Mouse (Mus musculus): ENCODE measurements around the gene Det1. TPM values are rescaled to one million over a fixed set of nuclear protein-coding genes. Genes with fewer than 3 reads are reported as not detected.

Det1 gene
- polyA plus RNA-seq, 1 experiment from 2014 or later, result 12.9 TPM

- peak; percentile 39; the same call in 1 of the 2 replicates for ATAC-seq (ENCODE audit: low read depth)
- Histone ChIP-seq H3K36me3 (ENCODE audit: control insufficient read depth, insufficient read depth, low read length) (no peaks in the 10 kb centered on the region), H3K9ac (replicated peaks; ENCODE audit: low read depth, low read length) (peak overlapping the region; percentile 70; the same call in 1 of the 2 replicates), H3K4me3 (ENCODE audit: low read depth, low read length) (peak overlapping the region; percentile 58), H3K4me1 (ENCODE audit: control insufficient read depth, insufficient read depth, low read length) (peaks cover 47% of the 10 kb centered on the region), H3K27ac (ENCODE audit: low read depth, low read length) (peak overlapping the region; percentile 76), H3K27me3 (ENCODE audit: control insufficient read depth, insufficient read depth, low read length) (peaks cover 3% of the 10 kb centered on the region; the same call in 1 of the 2 replicates), H3K9me3 (ENCODE audit: control insufficient read depth, low read length) (no peaks in the 10 kb centered on the region), H3K4me2 (ENCODE audit: low read depth, low read length) (peak overlapping the region; percentile 72)
- 3% methylated on average over 6 of the region's 6 CpGs for WGBS
Observed at GRCm38 (mm10) chr7:78884139-78884538, 37.1 kb upstream of the Det1 start.

- H3K9me3 ChIP-seq (ENCODE audit: control insufficient read depth, low read length), result no peaks in the 10 kb centered on the region
- H3K36me3 ChIP-seq (ENCODE audit: control insufficient read depth, insufficient read depth, low read length), result no peaks in the 10 kb centered on the region
- 5% methylated on average over 8 of the region's 8 CpGs for WGBS
- peak overlapping the region; percentile 72 for H3K4me2 ChIP-seq (ENCODE audit: low read depth, low read length)
- peak overlapping the region; percentile 79 for H3K27ac ChIP-seq (ENCODE audit: low read depth, low read length)
- peaks cover 3% of the 10 kb centered on the region; the same call in 1 of the 2 replicates for H3K27me3 ChIP-seq (ENCODE audit: control insufficient read depth, insufficient read depth, low read length)
- H3K4me3 ChIP-seq (ENCODE audit: low read depth, low read length), result peak overlapping the region; percentile 58
- H3K4me1 ChIP-seq (ENCODE audit: control insufficient read depth, insufficient read depth, low read length), result peaks cover 47% of the 10 kb centered on the region
- no peak for ATAC-seq (ENCODE audit: low read depth)
- H3K9ac ChIP-seq (replicated peaks; ENCODE audit: low read depth, low read length), result peak overlapping the region; percentile 70
Observed at GRCm38 (mm10) chr7:78883726-78884060, 36.6 kb upstream of the Det1 start.

- Histone ChIP-seq H3K4me1 (ENCODE audit: control insufficient read depth, insufficient read depth, low read length) (peaks cover 43% of the 10 kb centered on the region), H3K4me2 (ENCODE audit: low read depth, low read length) (peak overlapping the region; percentile 72), H3K27me3 (ENCODE audit: control insufficient read depth, insufficient read depth, low read length) (peaks cover 3% of the 10 kb centered on the region; the same call in 1 of the 2 replicates), H3K4me3 (ENCODE audit: low read depth, low read length) (peak overlapping the region; percentile 58), H3K27ac (ENCODE audit: low read depth, low read length) (peak overlapping the region; percentile 79), H3K9ac (replicated peaks; ENCODE audit: low read depth, low read length) (peak overlapping the region; percentile 70), H3K36me3 (ENCODE audit: control insufficient read depth, insufficient read depth, low read length) (no peaks in the 10 kb centered on the region), H3K9me3 (ENCODE audit: control insufficient read depth, low read length) (no peaks in the 10 kb centered on the region)
- WGBS, result under 1% methylated on average over 33 of the region's 34 CpGs
- peak; percentile 15; the same call in 1 of the 2 replicates for ATAC-seq (ENCODE audit: low read depth)
Observed at GRCm38 (mm10) chr7:78883016-78883725, 36.1 kb upstream of the Det1 start.

- H3K27me3 ChIP-seq (ENCODE audit: control insufficient read depth, insufficient read depth, low read length), result peaks cover 3% of the 10 kb centered on the region; the same call in 1 of the 2 replicates
- peak overlapping the region; percentile 58 for H3K4me3 ChIP-seq (ENCODE audit: low read depth, low read length)
- H3K4me1 ChIP-seq (ENCODE audit: control insufficient read depth, insufficient read depth, low read length), result peaks cover 36% of the 10 kb centered on the region
- peak overlapping the region; percentile 72 for H3K4me2 ChIP-seq (ENCODE audit: low read depth, low read length)
- H3K9me3 ChIP-seq (ENCODE audit: control insufficient read depth, low read length), result no peaks in the 10 kb centered on the region
- H3K9ac ChIP-seq (replicated peaks; ENCODE audit: low read depth, low read length), result peak overlapping the region; percentile 70
- H3K36me3 ChIP-seq (ENCODE audit: control insufficient read depth, insufficient read depth, low read length), result no peaks in the 10 kb centered on the region
- H3K27ac ChIP-seq (ENCODE audit: low read depth, low read length), result peak overlapping the region; percentile 79
- under 1% methylated on average over 23 of the region's 23 CpGs for WGBS
- peak; percentile 59 for ATAC-seq (ENCODE audit: low read depth)
Observed at GRCm38 (mm10) chr7:78882469-78882837, 35.4 kb upstream of the Det1 start.

GRCm38 (mm10) chr7:78881607-78882468, 34.8 kb upstream of the Det1 start:
- peak overlapping the region; percentile 70 for H3K9ac ChIP-seq (replicated peaks; ENCODE audit: low read depth, low read length)
- peaks cover 30% of the 10 kb centered on the region for H3K4me1 ChIP-seq (ENCODE audit: control insufficient read depth, insufficient read depth, low read length)
- H3K36me3 ChIP-seq (ENCODE audit: control insufficient read depth, insufficient read depth, low read length), result no peaks in the 10 kb centered on the region
- WGBS, result 6% methylated on average over 16 of the region's 16 CpGs
- H3K27me3 ChIP-seq (ENCODE audit: control insufficient read depth, insufficient read depth, low read length), result peaks cover 3% of the 10 kb centered on the region; the same call in 1 of the 2 replicates
- H3K4me2 ChIP-seq (ENCODE audit: low read depth, low read length), result peak overlapping the region; percentile 72
- no peaks in the 10 kb centered on the region for H3K9me3 ChIP-seq (ENCODE audit: control insufficient read depth, low read length)
- ATAC-seq (ENCODE audit: low read depth), result no peak
- H3K4me3 ChIP-seq (ENCODE audit: low read depth, low read length), result peak overlapping the region; percentile 58
- peak overlapping the region; percentile 79 for H3K27ac ChIP-seq (ENCODE audit: low read depth, low read length)

GRCm38 (mm10) chr7:78872831-78873230, 25.8 kb upstream of the Det1 start:
- no peak overlapping the region for H3K4me2 ChIP-seq (ENCODE audit: low read depth, low read length)
- no peaks in the 10 kb centered on the region for H3K4me1 ChIP-seq (ENCODE audit: control insufficient read depth, insufficient read depth, low read length)
- H3K4me3 ChIP-seq (ENCODE audit: low read depth, low read length), result no peak overlapping the region
- no peak for ATAC-seq (ENCODE audit: low read depth)
- no peaks in the 10 kb centered on the region for H3K27me3 ChIP-seq (ENCODE audit: control insufficient read depth, insufficient read depth, low read length)
- no peak overlapping the region for H3K27ac ChIP-seq (ENCODE audit: low read depth, low read length)
- H3K36me3 ChIP-seq (ENCODE audit: control insufficient read depth, insufficient read depth, low read length), result no peaks in the 10 kb centered on the region
- H3K9ac ChIP-seq (replicated peaks; ENCODE audit: low read depth, low read length), result no peak overlapping the region
- H3K9me3 ChIP-seq (ENCODE audit: control insufficient read depth, low read length), result no peaks in the 10 kb centered on the region
- WGBS, result 83% methylated on average over 5 of the region's 5 CpGs

- no peak overlapping the region for H3K27ac ChIP-seq (ENCODE audit: low read depth, low read length)
- no peaks in the 10 kb centered on the region for H3K36me3 ChIP-seq (ENCODE audit: control insufficient read depth, insufficient read depth, low read length)
- H3K4me1 ChIP-seq (ENCODE audit: control insufficient read depth, insufficient read depth, low read length), result no peaks in the 10 kb centered on the region
- 85% methylated on average over 6 of the region's 6 CpGs for WGBS
- no peak overlapping the region for H3K4me3 ChIP-seq (ENCODE audit: low read depth, low read length)
- no peaks in the 10 kb centered on the region for H3K9me3 ChIP-seq (ENCODE audit: control insufficient read depth, low read length)
- H3K27me3 ChIP-seq (ENCODE audit: control insufficient read depth, insufficient read depth, low read length), result no peaks in the 10 kb centered on the region
- H3K4me2 ChIP-seq (ENCODE audit: low read depth, low read length), result no peak overlapping the region
- no peak for ATAC-seq (ENCODE audit: low read depth)
- no peak overlapping the region for H3K9ac ChIP-seq (replicated peaks; ENCODE audit: low read depth, low read length)
Observed at GRCm38 (mm10) chr7:78872366-78872765, 25.3 kb upstream of the Det1 start.

GRCm38 (mm10) chr7:78868731-78869130, 21.7 kb upstream of the Det1 start:
- H3K36me3 ChIP-seq (ENCODE audit: control insufficient read depth, insufficient read depth, low read length), result no peaks in the 10 kb centered on the region
- WGBS, result 81% methylated on average over 5 of the region's 5 CpGs
- no peaks in the 10 kb centered on the region for H3K27me3 ChIP-seq (ENCODE audit: control insufficient read depth, insufficient read depth, low read length)
- H3K4me3 ChIP-seq (ENCODE audit: low read depth, low read length), result no peak overlapping the region
- no peak overlapping the region for H3K9ac ChIP-seq (replicated peaks; ENCODE audit: low read depth, low read length)
- H3K27ac ChIP-seq (ENCODE audit: low read depth, low read length), result no peak overlapping the region
- ATAC-seq (ENCODE audit: low read depth), result no peak
- no peaks in the 10 kb centered on the region for H3K9me3 ChIP-seq (ENCODE audit: control insufficient read depth, low read length)
- H3K4me2 ChIP-seq (ENCODE audit: low read depth, low read length), result no peak overlapping the region
- no peaks in the 10 kb centered on the region for H3K4me1 ChIP-seq (ENCODE audit: control insufficient read depth, insufficient read depth, low read length)
